Mouse (Mus musculus) intestine, postnatal 0 days (tissue): ENCODE data around the gene Slc25a53. TPM values are rescaled to one million over a fixed set of nuclear protein-coding genes. Genes with fewer than 3 reads are reported as not detected.

Source experiments
- ATAC-seq: fragments of 200-750 bp; cut with Nextera tagmentation; 2 replicates; pipeline ENCODE4 v1.8.0; 2017; ENCODE audit warnings: mild to moderate bottlenecking, moderate TSS enrichment, moderate library complexity
- H3K27ac ChIP-seq: fragments of 300-500 bp; sonication (generic); 2 replicates; pipeline ENCODE4 v1.5.1; 2014; ENCODE audit warnings: mild to moderate bottlenecking, low read depth, low read length, moderate library complexity
- H3K27me3 ChIP-seq: fragments of 300-500 bp; sonication (generic); replicated peaks from 2 replicates; pipeline ENCODE4 v1.6.1; 2014; ENCODE audit warnings: low read length, mixed read lengths; ENCODE audit not compliant: control insufficient read depth, insufficient read depth
- H3K36me3 ChIP-seq: fragments of 300-500 bp; sonication (generic); 2 replicates; pipeline ENCODE4 v1.6.1; 2014; ENCODE audit warnings: mild to moderate bottlenecking, moderate library complexity; ENCODE audit not compliant: control insufficient read depth, insufficient read depth
- H3K4me1 ChIP-seq: fragments of 300-500 bp; sonication (generic); replicated peaks from 2 replicates; pipeline ENCODE4 v1.6.1; 2014; ENCODE audit warnings: antibody characterized with exemption, low read length, mixed read lengths; ENCODE audit not compliant: control insufficient read depth, insufficient read depth
- H3K4me2 ChIP-seq: fragments of 300-500 bp; sonication (generic); replicated peaks from 2 replicates; pipeline ENCODE4 v1.6.1; 2014; ENCODE audit warnings: low read depth, mild to moderate bottlenecking, moderate library complexity
- H3K4me3 ChIP-seq: fragments of 300-500 bp; sonication (generic); 2 replicates; pipeline ENCODE4 v1.5.1; 2014; ENCODE audit warnings: low read depth, low read length
- H3K9ac ChIP-seq: fragments of 300-500 bp; sonication (generic); 2 replicates; pipeline ENCODE4 v1.6.1; 2014; ENCODE audit warnings: mild to moderate bottlenecking, low read depth, low read length
- H3K9me3 ChIP-seq: fragments of 300-500 bp; sonication (generic); 2 replicates; pipeline ENCODE4 v1.6.1; 2016; ENCODE audit warnings: mixed run types; ENCODE audit not compliant: control insufficient read depth
- CTCF ChIP-seq: sonication (generic); IDR thresholded peaks from 2 replicates; pipeline ENCODE4 v1.5.1; 2016; ENCODE audit warnings: low read depth, mild to moderate bottlenecking, control low read depth, antibody characterized with exemption, moderate library complexity
- WGBS: fragments of 180-500 bp; shearing (Covaris S2); extraction: QIAGEN DNeasy Blood & Tissue Kit; methylation state at CpG from one replicate; pipeline ENCODE4 v1.1.7; 2014; 5-methylcytosine and 5-hydroxymethylcytosine counted together
- polyA plus RNA-seq: library from polyadenylated mRNA; unstranded; fragments of >200 nt; fragmentation: Nextera tagmentation; extraction: Ambion mirVana; gene quantifications from 2 replicates; pipeline ENCODE4 v1.2.1, GENCODE M21; 2015

Gene Slc25a53
- polyA plus RNA-seq, 1 experiment from 2014 or later: 2.7 TPM

DNA sequence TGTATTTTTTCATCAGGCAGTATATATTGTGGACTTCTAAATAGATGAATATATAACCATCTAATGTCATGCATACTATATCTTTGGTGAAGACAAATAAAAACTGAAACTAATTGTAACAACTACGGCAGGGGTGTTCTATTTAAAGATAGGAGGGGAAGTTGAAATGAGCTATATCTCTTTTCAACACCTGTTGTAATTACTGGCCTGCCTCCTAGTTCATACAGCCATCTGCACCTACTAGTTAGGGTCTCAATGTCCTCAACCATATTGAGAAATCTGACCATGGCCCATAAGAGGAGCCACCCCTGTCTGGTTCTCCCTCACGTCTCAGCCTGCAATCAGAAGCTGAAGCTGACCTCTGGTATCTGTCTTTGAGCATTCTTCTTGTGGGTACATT lies 41.8 kb downstream of the Slc25a53 start:
- 72% methylated on average over 2 of the region's 2 CpGs for whole genome bisulfite sequencing
- Histone ChIP-seq H3K4me3 (no peak overlapping the region), H3K36me3 (no peaks in the 10 kb centered on the region), H3K4me1 (no peaks in the 10 kb centered on the region), H3K27me3 (0 out of 2 replicates have a peak, but pooled peaks cover 4% of the 10 kb centered on the region), H3K27ac (no peak overlapping the region), H3K9me3 (no peaks in the 10 kb centered on the region), H3K9ac (no peak overlapping the region), H3K4me2 (no peak overlapping the region)
- no peak for TF ChIP-seq CTCF
- no peak for ATAC-seq

DNA sequence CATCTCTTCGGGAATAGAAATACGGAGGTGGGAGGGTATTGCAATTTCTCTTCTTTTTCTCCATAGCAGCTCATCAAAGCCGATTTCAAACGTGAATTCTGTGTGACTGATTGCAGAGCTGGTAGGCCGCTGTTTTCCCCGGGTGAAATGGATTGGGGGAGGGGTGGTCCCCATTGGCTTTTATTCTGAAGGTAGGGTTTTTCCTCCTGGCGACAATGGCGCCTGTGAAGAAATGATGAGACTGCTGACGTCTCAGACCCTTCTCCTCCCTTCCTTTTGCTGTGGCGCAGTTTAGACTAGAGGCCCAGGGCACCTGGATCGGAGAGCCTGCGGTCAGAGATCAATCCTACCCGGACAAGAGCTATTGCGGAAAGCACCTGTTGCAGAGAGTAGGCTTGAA lies 44.5 kb downstream of the Slc25a53 start:
- Histone ChIP-seq H3K4me1 (no peaks in the 10 kb centered on the region), H3K36me3 (no peaks in the 10 kb centered on the region), H3K27ac (no peak overlapping the region), H3K4me2 (peak overlapping the region; percentile 60; the same call in 1 of the 2 replicates), H3K9ac (no peak overlapping the region), H3K4me3 (no peak overlapping the region; the same call in 1 of the 2 replicates), H3K9me3 (no peaks in the 10 kb centered on the region), H3K27me3 (0 out of 2 replicates have a peak, but pooled peaks cover 4% of the 10 kb centered on the region)
- ATAC-seq: no peak
- WGBS: 45% methylated on average over 14 of the region's 14 CpGs
- TF ChIP-seq CTCF: no peak

DNA sequence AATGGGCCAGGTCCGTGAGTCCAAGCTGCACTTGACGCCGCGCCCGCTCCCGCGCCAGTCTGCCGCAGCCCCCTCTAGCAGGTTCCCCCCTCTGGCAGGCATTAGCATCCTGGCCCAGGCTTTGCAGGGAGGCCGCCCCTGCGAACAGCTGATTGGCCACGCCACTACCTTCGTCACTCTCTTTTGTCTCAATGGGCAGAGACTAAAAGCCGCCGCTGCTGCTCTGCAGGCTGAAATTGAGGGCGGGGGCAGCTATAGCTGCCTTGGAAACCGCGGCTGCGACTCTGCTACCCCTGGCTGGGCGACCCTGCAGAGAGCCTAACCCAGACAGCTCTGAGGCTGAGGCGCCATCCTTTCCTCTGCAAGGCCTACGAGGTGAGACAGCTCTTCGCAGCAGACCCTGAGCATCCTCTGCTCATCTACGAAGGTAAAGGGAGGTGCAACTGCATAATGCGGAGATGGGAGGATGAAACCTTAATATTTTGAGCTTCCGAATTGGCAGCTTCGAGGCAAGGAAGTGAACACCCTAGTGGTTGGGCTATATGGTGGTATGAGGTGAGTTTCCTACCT lies 45.0 kb downstream of the Slc25a53 start, which contains the start of gene Zcchc18:
TSS of gene Zcchc18 (plus strand) at position 178 of the 570 bp plus-strand sequence.
- Histone ChIP-seq H3K36me3 (no peaks in the 10 kb centered on the region), H3K27ac (no peak within 1 kb of the TSS), H3K4me1 (no peaks in the 10 kb centered on the region), H3K27me3 (0 out of 2 replicates have a peak, but pooled peaks cover 4% of the 10 kb centered on the region), H3K4me2 (peak within 1 kb of the TSS; percentile 60), H3K9me3 (no peaks in the 10 kb centered on the region), H3K9ac (no peak within 1 kb of the TSS), H3K4me3 (peak within 1 kb of the TSS; percentile 34)
- ATAC-seq: 0 out of 2 replicates have a peak, but pooled peaks have one; percentile 31
- 26% methylated on average over 26 of the region's 26 CpGs for WGBS
- TF ChIP-seq CTCF: no peak

DNA sequence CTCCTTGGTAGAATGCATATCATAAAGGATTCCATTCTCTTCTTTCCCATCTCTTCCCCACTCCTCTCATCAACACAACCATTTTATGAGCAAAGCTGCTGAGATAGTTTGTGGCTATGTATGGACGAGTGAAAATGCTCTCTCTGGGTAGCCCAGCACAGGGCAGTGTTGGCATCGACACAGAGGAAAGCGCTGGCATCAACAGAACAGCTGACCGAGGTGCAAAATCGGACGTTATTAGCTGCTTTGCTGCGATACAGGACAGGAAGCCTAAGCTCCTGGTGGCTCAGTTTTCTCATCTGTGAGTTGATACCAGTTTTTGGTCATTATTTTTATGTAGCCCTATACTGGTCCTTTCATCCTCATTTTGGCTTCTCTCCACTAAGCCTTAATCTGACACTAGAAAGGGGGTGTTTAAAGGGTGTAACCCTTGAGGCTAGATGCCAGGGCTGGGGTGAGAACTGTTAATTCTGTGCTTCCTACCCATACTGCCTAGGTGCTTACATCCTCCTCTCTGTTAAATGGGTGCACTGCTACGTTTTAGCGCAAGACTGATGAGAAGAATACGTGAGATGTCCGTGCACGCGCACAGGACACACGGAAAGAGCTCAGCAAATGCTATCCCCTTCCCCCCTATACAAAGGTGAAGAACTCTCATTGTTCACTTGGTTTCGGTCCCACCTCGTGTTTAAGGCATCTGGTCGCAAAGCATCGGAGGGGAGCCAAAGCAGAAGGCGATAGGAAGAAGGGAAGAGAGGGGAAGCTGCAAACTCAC lies 45.7 kb downstream of the Slc25a53 start:
- ATAC-seq: no peak
- no peak for TF ChIP-seq CTCF

DNA sequence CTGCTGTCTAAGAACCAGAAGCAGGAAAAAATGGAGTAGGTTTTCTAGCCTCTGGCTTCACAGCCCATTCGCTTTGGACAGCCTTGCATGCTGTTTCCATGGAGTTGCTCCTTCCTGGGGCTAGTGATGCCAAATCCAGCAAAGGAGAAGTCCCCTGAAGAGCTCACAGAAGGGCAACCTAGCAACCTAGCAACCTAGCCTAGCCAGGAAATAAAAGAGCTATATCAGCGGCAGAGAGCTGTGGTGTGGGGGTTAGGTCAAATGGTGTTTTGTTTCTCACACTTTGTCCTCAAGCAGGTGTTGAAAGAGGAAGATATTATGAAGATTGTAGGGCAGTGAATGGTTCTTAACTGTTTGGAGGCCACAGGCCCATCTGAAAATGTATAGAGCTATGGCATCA lies 46.8 kb downstream of the Slc25a53 start:
- Histone ChIP-seq H3K9ac (no peak overlapping the region), H3K9me3 (no peaks in the 10 kb centered on the region), H3K27ac (no peak overlapping the region), H3K36me3 (no peaks in the 10 kb centered on the region), H3K4me3 (no peak overlapping the region), H3K27me3 (0 out of 2 replicates have a peak, but pooled peaks cover 4% of the 10 kb centered on the region), H3K4me2 (no peak overlapping the region), H3K4me1 (no peaks in the 10 kb centered on the region)
- no peak for ATAC-seq
- no peak for TF ChIP-seq CTCF
- 65% methylated on average over 2 of the region's 2 CpGs for whole genome bisulfite sequencing

More for the DNA sequence above, 45.7 kb downstream of the Slc25a53 start:
- no peak overlapping the region for H3K27ac ChIP-seq
- H3K4me3 ChIP-seq: peak overlapping the region; percentile 34
- H3K9me3 ChIP-seq: no peaks in the 10 kb centered on the region
- H3K36me3 ChIP-seq: no peaks in the 10 kb centered on the region
- 29% methylated on average over 19 of the region's 19 CpGs for whole genome bisulfite sequencing
- H3K9ac ChIP-seq: no peak overlapping the region
- 0 out of 2 replicates have a peak, but pooled peaks cover 4% of the 10 kb centered on the region for H3K27me3 ChIP-seq
- H3K4me2 ChIP-seq: peak overlapping the region; percentile 60
- no peaks in the 10 kb centered on the region for H3K4me1 ChIP-seq

- no peak overlapping the region for H3K27ac ChIP-seq
- no peaks in the 10 kb centered on the region for H3K4me1 ChIP-seq
- ATAC-seq: no peak
Measured at GRCm38 (mm10) chrX:136986039-136986438, 52.1 kb downstream of the Slc25a53 start.

More at GRCm38 (mm10) chrX:136986039-136986438, 52.1 kb downstream of the Slc25a53 start:
- no peak overlapping the region for H3K4me2 ChIP-seq
- H3K4me3 ChIP-seq: no peak overlapping the region
- H3K27me3 ChIP-seq: no peaks in the 10 kb centered on the region
- no peak for TF ChIP-seq CTCF
- H3K9ac ChIP-seq: no peak overlapping the region
- no peaks in the 10 kb centered on the region for H3K9me3 ChIP-seq
- no peaks in the 10 kb centered on the region for H3K36me3 ChIP-seq
